Mouse (Mus musculus): ENCODE data around the gene Glcci1. TPM values are rescaled to one million over a fixed set of nuclear protein-coding genes. Genes with fewer than 3 reads are reported as not detected.

Glcci1 gene
- polyA plus RNA-seq, 1 experiment from 2014 or later: 1.6 TPM

DNA sequence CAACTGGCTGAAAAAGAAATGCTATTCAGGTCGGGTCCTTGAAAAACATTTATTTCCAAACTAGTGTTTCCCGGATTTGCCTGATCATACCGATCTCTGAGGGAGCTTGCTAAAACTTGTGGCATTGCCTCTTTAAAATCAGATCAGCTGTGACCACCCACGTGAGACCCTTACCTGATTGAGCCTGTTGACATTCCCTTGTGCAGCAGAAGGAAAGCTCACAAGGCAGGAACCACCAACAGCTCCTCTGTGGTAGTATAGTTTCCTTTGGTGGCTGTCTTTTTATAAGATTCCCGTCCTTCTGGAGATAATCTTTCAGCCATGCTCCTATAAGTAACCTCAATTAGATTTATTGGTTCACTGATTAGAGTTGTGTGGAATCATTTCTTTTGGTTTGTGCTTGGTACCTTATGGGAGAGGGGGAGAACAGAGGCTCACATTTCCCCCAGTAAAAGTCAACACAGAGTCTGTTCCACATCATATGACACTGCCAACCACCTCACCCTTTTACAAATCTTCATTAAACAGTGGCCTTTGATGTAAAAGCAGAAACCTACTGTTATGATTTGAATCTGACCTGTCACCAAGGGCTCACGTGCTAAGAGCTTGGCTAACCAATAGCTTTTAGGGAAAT, 12.0 kb upstream of the Glcci1 start:
- ATAC-seq: no peak

DNA sequence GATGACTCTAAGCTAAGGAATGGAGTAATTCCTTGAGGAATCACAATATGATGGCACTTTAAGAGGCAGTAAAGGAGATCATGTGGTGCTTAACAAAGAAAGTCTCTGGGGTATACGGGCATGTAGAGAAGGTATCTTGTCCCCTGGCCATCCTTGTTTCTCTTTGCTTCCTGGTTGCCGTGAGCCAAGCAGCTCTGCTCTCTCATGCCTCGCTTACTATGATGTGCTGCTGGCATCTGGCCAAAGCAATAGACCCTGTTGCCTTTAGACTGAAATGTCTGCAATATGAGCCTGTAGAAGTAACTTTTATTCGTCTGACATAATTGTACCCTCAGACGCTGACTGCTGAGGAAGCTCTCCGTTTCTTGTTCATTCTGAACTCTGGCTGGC, 11.5 kb upstream of the Glcci1 start:
- H3K9me3 ChIP-seq (replicated peaks): no peaks in the 10 kb centered on the region
- H3K4me1 ChIP-seq: no peaks in the 10 kb centered on the region
- ATAC-seq: no peak
- H3K36me3 ChIP-seq: no peaks in the 10 kb centered on the region
- H3K4me3 ChIP-seq: no peak overlapping the region
- no peak overlapping the region for H3K9ac ChIP-seq
- H3K4me2 ChIP-seq: no peak overlapping the region
- H3K27me3 ChIP-seq (replicated peaks): no peaks in the 10 kb centered on the region; the same call in 1 of the 2 replicates
- WGBS (ENCODE audit: insufficient replicate concordance): 73% methylated on average over 6 of the region's 6 CpGs
- H3K27ac ChIP-seq: no peak overlapping the region

More for the DNA sequence above, 12.0 kb upstream of the Glcci1 start:
- 61% methylated on average over 6 of the region's 6 CpGs for WGBS (ENCODE audit: insufficient replicate concordance)
- Histone ChIP-seq H3K4me3 (no peak overlapping the region), H3K4me1 (no peaks in the 10 kb centered on the region), H3K27ac (no peak overlapping the region), H3K36me3 (no peaks in the 10 kb centered on the region), H3K4me2 (no peak overlapping the region), H3K9me3 (replicated peaks) (no peaks in the 10 kb centered on the region), H3K9ac (no peak overlapping the region), H3K27me3 (replicated peaks) (no peaks in the 10 kb centered on the region; the same call in 1 of the 2 replicates)

DNA sequence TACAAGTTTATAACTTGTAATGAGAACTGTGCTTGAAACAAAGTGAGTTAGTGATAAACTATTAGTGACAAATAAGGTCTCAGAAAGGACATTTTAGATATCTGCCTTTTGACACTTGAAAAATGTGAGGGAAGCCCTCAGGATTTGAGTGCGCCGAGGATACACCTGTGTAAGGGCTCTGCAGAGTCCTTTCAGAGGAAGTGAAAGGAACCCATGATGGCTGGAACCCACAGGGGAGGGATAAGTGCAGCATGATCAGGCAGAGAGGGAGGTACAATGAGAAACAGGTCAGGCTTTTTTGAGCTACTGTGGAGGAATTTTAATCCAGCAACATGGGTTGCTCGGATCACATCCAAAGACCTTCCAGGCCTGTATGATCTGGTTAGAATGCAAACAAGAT, 10.4 kb upstream of the Glcci1 start:
- no peaks in the 10 kb centered on the region for H3K4me1 ChIP-seq
- WGBS (ENCODE audit: insufficient replicate concordance): 74% methylated on average over 3 of the region's 3 CpGs
- H3K9ac ChIP-seq: no peak overlapping the region
- H3K9me3 ChIP-seq (replicated peaks): no peaks in the 10 kb centered on the region
- no peak overlapping the region for H3K4me2 ChIP-seq
- no peaks in the 10 kb centered on the region; the same call in 1 of the 2 replicates for H3K27me3 ChIP-seq (replicated peaks)
- no peak overlapping the region for H3K4me3 ChIP-seq
- ATAC-seq: no peak
- H3K27ac ChIP-seq: no peak overlapping the region
- H3K36me3 ChIP-seq: no peaks in the 10 kb centered on the region

DNA sequence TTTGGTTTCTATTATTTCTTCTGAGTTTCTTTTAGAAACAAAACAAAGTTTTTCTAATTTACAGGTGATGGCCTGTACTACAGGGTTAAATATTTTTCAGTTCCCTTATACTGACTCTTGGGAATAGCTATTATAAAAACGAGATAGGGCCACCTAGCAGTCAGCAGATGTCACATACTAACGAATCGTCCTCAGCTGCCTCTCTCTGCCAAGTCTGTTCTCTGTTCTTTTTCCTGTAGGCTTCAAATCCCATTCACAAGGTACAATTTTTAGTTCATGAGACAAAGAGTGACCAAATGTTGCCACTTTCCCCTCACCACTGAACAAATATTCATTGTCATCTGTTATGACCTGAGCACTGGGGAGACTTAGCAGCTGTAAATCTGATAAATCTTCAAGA, 5.4 kb upstream of the Glcci1 start:
- Histone ChIP-seq H3K4me1 (peaks cover 7% of the 10 kb centered on the region), H3K9me3 (replicated peaks) (no peaks in the 10 kb centered on the region), H3K4me3 (no peak overlapping the region), H3K36me3 (no peaks in the 10 kb centered on the region), H3K9ac (no peak overlapping the region), H3K4me2 (no peak overlapping the region), H3K27ac (no peak overlapping the region), H3K27me3 (replicated peaks) (no peaks in the 10 kb centered on the region; the same call in 1 of the 2 replicates)
- 48% methylated on average over 3 of the region's 3 CpGs for WGBS (ENCODE audit: insufficient replicate concordance)
- ATAC-seq: no peak

DNA sequence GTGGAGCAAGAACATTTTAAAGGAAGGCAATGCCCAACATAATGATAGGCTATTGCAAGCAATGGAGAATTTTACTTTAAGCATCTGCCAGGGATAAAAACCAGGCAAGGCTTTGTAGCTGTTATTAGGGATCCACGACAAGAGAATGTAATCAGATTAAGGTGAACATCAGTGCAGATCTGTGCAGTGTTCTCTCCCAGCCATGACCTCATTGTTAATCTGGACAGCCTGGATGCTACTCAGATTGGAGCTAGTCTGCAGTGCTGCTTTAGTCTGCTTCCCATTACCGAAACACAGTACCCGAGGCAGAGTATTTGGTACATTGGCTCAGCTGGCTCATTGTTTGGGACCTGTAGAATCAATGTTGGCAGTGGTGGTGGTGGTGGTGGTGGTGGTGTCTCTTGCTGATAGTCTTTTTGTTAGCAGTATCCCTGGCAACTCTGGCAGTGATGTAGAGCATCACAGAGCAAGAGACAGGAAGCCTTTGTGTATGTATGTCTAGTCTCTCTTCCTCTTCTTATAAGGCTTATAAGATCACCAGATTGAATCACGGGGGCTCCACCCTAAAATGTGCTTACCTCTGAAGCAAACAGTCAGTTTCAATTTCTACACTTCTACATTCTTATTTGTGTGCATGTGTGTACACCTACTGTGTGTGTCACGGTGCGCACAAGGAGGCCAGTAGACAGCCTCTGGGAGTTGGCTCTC, 4.7 kb upstream of the Glcci1 start:
- Histone ChIP-seq H3K9me3 (replicated peaks) (no peaks in the 10 kb centered on the region), H3K4me2 (no peak overlapping the region), H3K4me1 (peaks cover 7% of the 10 kb centered on the region), H3K4me3 (no peak overlapping the region), H3K9ac (no peak overlapping the region), H3K36me3 (no peaks in the 10 kb centered on the region), H3K27ac (no peak overlapping the region), H3K27me3 (replicated peaks) (no peaks in the 10 kb centered on the region; the same call in 1 of the 2 replicates)
- 67% methylated on average over 6 of the region's 6 CpGs for WGBS (ENCODE audit: insufficient replicate concordance)
- ATAC-seq: no peak

DNA sequence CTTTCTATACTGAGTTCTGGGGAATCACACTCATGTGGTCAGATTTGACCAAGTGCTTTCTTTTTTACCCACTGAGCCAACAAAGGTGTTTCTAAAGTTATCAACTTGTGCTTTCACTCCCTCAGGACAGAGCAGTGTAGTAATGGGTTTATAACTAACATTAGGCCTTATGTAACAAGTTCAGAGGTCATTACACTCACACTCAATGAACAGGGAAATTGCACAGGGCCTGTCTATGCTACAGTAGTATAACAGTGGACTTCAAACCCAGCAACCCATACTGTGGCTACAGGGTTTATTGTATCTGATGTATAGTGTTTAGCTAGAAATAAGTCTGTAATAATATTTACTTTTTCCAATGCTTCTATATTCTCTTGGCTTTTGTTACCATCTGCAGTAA, 2.8 kb upstream of the Glcci1 start:
- no peak for ATAC-seq
- no peak overlapping the region for H3K4me2 ChIP-seq
- H3K27me3 ChIP-seq (replicated peaks): no peaks in the 10 kb centered on the region
- no peak overlapping the region for H3K27ac ChIP-seq
- no peaks in the 10 kb centered on the region for H3K9me3 ChIP-seq (replicated peaks)
- H3K4me3 ChIP-seq: no peak overlapping the region
- no peak overlapping the region for H3K9ac ChIP-seq
- H3K36me3 ChIP-seq: no peaks in the 10 kb centered on the region
- H3K4me1 ChIP-seq: peaks cover 20% of the 10 kb centered on the region

DNA sequence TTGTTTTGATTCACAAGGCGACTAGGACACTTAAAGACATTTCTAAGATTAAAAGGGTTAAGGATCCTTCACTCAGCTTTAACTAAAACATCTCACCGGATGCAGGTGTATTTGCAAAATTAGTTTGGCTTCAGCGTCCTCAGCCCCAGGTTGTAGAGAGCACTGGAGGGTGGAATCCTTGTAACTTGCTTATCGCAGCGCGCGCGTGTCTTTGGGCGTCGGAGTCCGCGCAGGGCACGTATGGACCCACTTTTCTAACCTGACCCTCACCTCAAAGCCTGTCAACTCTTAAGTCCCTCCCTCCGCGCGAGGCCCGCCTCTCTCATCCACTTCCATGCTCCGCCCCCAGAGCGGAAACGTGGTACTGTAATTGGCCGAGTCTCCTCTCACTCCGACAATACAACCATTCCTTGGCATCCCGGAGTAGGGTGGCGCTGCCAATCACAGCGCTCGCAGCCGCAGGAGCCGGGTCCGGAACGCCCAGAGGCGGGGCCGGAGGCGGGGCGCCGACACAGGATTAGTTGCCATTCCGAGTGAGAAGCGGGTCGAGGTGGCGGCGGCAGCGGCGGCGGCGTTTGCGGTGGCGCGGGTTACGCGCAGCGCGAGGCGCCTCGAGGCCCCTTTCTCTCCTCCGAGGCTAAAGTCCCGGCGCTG, 390 bp upstream of the Glcci1 start:
- Histone ChIP-seq H3K36me3 (no peaks in the 10 kb centered on the region), H3K9me3 (replicated peaks) (no peaks in the 10 kb centered on the region), H3K27ac (peak overlapping the region; percentile 97), H3K4me1 (peaks cover 25% of the 10 kb centered on the region), H3K9ac (peak overlapping the region; percentile 96), H3K4me3 (peak overlapping the region; percentile 91), H3K4me2 (peak overlapping the region; percentile 94), H3K27me3 (replicated peaks) (peaks cover 6% of the 10 kb centered on the region; the same call in 1 of the 2 replicates)
- under 1% methylated on average over 56 of the region's 56 CpGs for WGBS (ENCODE audit: insufficient replicate concordance)
- ATAC-seq: peak; percentile 98

DNA sequence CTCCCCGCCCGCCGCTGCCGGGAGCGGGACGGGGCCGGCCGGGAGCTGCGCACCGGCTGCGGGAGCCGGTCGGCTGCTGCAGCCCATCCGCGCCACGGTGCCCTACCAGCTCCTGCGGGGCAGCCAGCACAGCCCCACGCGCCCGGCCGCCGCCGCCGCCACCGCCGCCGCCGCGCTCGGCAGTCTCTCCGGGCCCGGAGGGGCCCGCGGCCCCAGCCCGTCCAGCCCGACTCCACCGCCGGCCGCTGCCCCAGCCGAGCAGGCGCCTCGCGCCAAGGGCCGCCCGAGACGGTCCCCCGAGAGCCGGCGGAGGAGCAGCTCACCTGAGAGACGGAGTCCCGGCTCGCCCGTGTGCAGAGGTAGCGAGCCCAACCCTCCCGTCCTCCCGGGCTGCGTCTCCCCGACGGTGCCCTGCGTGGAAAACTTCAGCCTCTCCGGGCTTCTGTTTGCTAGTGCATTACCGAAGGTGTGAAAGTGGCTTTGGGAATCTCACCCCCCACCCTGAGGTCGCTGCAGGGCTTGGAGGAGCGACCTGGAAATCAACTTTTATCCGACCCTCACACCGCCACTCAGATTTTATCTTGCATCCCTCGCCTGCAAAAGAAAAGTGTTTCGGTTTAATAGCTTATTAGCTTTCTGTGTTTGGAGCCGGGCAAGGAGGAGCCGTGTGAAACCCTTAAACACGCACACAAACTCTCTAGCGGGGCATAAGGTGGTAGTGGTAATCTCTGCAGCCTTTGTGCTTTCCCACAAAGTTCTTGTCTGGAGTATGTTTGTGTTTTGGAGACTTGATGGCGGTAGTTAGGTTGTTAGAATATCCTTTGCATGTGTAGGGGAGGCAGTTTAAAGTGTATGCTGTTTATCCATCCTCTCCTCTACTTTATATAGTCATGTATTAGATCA, 812 bp downstream of the Glcci1 start:
- H3K9ac ChIP-seq: peak overlapping the region; percentile 96
- H3K4me2 ChIP-seq: peak overlapping the region; percentile 94
- no peaks in the 10 kb centered on the region for H3K9me3 ChIP-seq (replicated peaks)
- H3K27me3 ChIP-seq (replicated peaks): peaks cover 6% of the 10 kb centered on the region; the same call in 1 of the 2 replicates
- under 1% methylated on average over 63 of the region's 73 CpGs for WGBS (ENCODE audit: insufficient replicate concordance)
- H3K36me3 ChIP-seq: no peaks in the 10 kb centered on the region
- peak; percentile 7 for ATAC-seq
- peak overlapping the region; percentile 97 for H3K27ac ChIP-seq
- H3K4me3 ChIP-seq: peak overlapping the region; percentile 91
- H3K4me1 ChIP-seq: peaks cover 25% of the 10 kb centered on the region

DNA sequence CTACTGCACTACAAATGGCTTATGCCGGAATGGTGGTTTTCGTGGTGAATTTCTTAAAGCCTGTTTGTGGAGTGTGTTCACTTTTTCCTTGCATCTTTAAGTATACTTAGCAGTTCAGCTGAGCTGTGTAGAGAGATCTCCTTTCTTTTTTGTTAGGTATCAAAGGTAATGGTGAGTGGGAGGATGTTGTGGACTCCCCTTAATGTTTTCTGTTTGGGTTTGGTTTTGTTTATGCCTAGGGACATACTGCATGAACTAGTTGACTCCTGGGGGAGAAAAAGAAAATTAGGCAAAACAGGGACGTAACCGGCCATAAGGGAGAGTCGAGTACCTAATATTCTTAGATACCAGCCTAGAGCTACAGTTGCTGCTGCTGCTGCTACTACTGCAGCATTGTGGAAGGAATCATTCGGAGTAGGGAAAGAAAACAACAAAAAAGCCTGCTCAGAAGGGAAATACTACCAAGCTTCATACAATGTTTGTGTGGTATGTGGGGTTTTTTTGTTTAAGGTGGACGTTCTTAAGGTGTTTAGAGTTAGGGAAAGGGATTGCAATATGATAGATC, 1.5 kb downstream of the Glcci1 start:
- peak overlapping the region; percentile 91 for H3K4me3 ChIP-seq
- H3K36me3 ChIP-seq: no peaks in the 10 kb centered on the region
- ATAC-seq: no peak
- peak overlapping the region; percentile 94 for H3K4me2 ChIP-seq
- peaks cover 25% of the 10 kb centered on the region for H3K4me1 ChIP-seq
- WGBS (ENCODE audit: insufficient replicate concordance): 30% methylated on average over 7 of the region's 7 CpGs
- no peak overlapping the region for H3K27ac ChIP-seq
- peak overlapping the region; percentile 96 for H3K9ac ChIP-seq
- H3K9me3 ChIP-seq (replicated peaks): no peaks in the 10 kb centered on the region
- peaks cover 6% of the 10 kb centered on the region; the same call in 1 of the 2 replicates for H3K27me3 ChIP-seq (replicated peaks)

DNA sequence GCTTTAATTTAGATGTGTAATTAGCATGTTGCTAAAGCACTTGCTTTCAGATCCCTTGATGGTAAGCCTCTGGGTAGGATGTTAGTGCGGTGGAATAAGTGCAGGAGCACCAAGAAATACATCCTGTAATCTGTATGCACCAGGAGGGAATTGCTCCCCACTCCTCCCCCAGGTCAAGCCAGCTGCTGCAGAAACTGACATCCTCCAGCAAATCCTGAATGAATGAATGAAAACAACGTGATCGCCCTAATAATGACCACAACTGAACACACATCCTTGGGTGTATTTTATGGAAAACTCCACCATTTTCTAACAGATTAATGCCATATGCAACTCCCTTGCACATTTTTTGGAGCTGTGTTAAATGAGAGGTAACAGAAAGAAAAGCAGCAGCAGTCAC, 2.0 kb downstream of the Glcci1 start:
- H3K9me3 ChIP-seq (replicated peaks): no peaks in the 10 kb centered on the region
- H3K4me3 ChIP-seq: peak overlapping the region; percentile 91
- H3K9ac ChIP-seq: no peak overlapping the region
- no peak overlapping the region for H3K27ac ChIP-seq
- no peaks in the 10 kb centered on the region for H3K36me3 ChIP-seq
- H3K4me1 ChIP-seq: peaks cover 25% of the 10 kb centered on the region
- peak overlapping the region; percentile 94 for H3K4me2 ChIP-seq
- 49% methylated on average over 3 of the region's 3 CpGs for WGBS (ENCODE audit: insufficient replicate concordance)
- H3K27me3 ChIP-seq (replicated peaks): peaks cover 6% of the 10 kb centered on the region; the same call in 1 of the 2 replicates
- ATAC-seq: no peak

DNA sequence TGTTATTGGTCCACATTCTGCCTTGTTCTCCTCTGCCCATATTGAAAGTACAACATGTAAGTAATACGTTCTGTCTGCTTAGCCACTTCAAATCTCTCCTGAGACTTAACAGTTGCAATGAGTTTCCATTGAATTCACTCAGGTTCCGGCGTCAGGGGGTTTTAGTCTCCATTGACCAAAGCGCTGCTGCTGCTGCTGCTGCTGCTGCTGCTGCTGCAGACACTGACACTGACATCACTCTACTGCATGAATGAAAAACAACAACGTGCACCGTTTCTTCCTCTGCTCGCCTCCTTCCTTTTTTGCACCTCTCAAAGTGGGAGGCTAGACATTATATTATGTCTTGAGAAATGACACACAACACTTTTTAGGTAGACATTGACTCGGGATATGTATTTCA, 3.0 kb downstream of the Glcci1 start:
- H3K4me2 ChIP-seq: no peak overlapping the region
- no peak overlapping the region for H3K4me3 ChIP-seq
- WGBS (ENCODE audit: insufficient replicate concordance): 59% methylated on average over 8 of the region's 8 CpGs
- H3K4me1 ChIP-seq: peaks cover 25% of the 10 kb centered on the region
- no peak overlapping the region for H3K27ac ChIP-seq
- no peak for ATAC-seq
- peaks cover 6% of the 10 kb centered on the region; the same call in 1 of the 2 replicates for H3K27me3 ChIP-seq (replicated peaks)
- H3K36me3 ChIP-seq: no peaks in the 10 kb centered on the region
- H3K9ac ChIP-seq: no peak overlapping the region
- H3K9me3 ChIP-seq (replicated peaks): no peaks in the 10 kb centered on the region
